Mouse (Mus musculus): ENCODE measurements around the gene Arhgef11. TPM values are rescaled to one million over a fixed set of nuclear protein-coding genes. Genes with fewer than 3 reads are reported as not detected.

Arhgef11 gene
- total and polyA plus RNA-seq, 2 experiments from 2014 or later, result 16.4 to 67.5 TPM

GRCm38 (mm10) chr3:87770280-87770679 lies 152.9 kb downstream of the Arhgef11 start:
- 2% methylated on average over 4 of the region's 4 CpGs for WGBS

DNA sequence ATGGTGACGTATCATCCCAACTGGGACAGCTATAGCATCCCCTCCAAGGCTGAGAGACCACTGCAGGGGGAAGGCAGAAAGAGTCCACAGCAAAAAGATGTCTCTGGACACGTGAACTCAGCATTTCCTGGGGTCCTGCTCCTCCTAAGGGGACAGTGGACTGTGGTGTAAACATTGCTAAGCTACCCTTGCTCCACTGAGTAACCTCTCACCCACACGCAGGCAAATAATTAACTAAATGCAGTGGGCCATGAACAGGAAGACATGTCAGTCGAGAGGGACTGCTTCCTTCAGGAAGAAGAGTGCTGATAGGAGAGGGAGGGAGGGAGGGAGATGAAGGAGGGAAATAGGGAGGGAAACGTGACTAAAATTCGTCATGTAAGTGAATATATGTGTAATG lies 153.7 kb downstream of the Arhgef11 start:
- Histone ChIP-seq H3K27me3 (ENCODE audit: insufficient read depth, low read length) (peaks cover 13% of the 10 kb centered on the region), H3K36me3 (ENCODE audit: insufficient read depth, low read length) (no peaks in the 10 kb centered on the region), H3K4me1 (ENCODE audit: insufficient read depth, low read length) (no peaks in the 10 kb centered on the region), H3K4me3 (ENCODE audit: low read depth, low read length) (no peak overlapping the region), H3K9me3 (ENCODE audit: low read length) (no peaks in the 10 kb centered on the region), H3K9ac (replicated peaks; ENCODE audit: low read length, poor library complexity, severe bottlenecking) (no peak overlapping the region), H3K27ac (ENCODE audit: low read depth, low read length) (no peak overlapping the region), H3K4me2 (ENCODE audit: low read depth, low read length, poor library complexity, severe bottlenecking) (no peak overlapping the region)
- DNase-seq (ENCODE audit: low spot score), result no peak
- ATAC-seq (ENCODE audit: low FRiP score), result no peak
- 49% methylated on average over 6 of the region's 6 CpGs for WGBS
- TF ChIP-seq CTCF (IDR thresholded peaks at IDR 0.05), result no peak

More at GRCm38 (mm10) chr3:87770280-87770679, 152.9 kb downstream of the Arhgef11 start:
- peak; percentile 95 for TF ChIP-seq CTCF (IDR thresholded peaks at IDR 0.05)
- Histone ChIP-seq H3K9ac (replicated peaks; ENCODE audit: low read length, poor library complexity, severe bottlenecking) (no peak overlapping the region), H3K4me1 (ENCODE audit: insufficient read depth, low read length) (no peaks in the 10 kb centered on the region), H3K36me3 (ENCODE audit: insufficient read depth, low read length) (no peaks in the 10 kb centered on the region), H3K27ac (ENCODE audit: low read depth, low read length) (no peak overlapping the region), H3K9me3 (ENCODE audit: low read length) (no peaks in the 10 kb centered on the region), H3K4me2 (ENCODE audit: low read depth, low read length, poor library complexity, severe bottlenecking) (no peak overlapping the region), H3K4me3 (ENCODE audit: low read depth, low read length) (no peak overlapping the region), H3K27me3 (ENCODE audit: insufficient read depth, low read length) (peaks cover 13% of the 10 kb centered on the region)
- ATAC-seq (ENCODE audit: low FRiP score) (no peak), DNase-seq (ENCODE audit: low spot score) (peak; percentile 71)

- ATAC-seq (ENCODE audit: low FRiP score) (0 out of 2 replicates have a peak, but pooled peaks have one; percentile 15), DNase-seq (ENCODE audit: low spot score) (peak; percentile 36)
- Histone ChIP-seq H3K9ac (replicated peaks; ENCODE audit: low read length, poor library complexity, severe bottlenecking) (no peak overlapping the region), H3K4me2 (ENCODE audit: low read depth, low read length, poor library complexity, severe bottlenecking) (peak overlapping the region; percentile 29; the same call in 1 of the 2 replicates), H3K9me3 (ENCODE audit: low read length) (no peaks in the 10 kb centered on the region), H3K4me3 (ENCODE audit: low read depth, low read length) (no peak overlapping the region), H3K36me3 (ENCODE audit: insufficient read depth, low read length) (no peaks in the 10 kb centered on the region), H3K4me1 (ENCODE audit: insufficient read depth, low read length) (no peaks in the 10 kb centered on the region), H3K27me3 (ENCODE audit: insufficient read depth, low read length) (no peaks in the 10 kb centered on the region), H3K27ac (ENCODE audit: low read depth, low read length) (no peak overlapping the region)
- 48% methylated on average over 23 of the region's 23 CpGs for WGBS
- TF ChIP-seq CTCF (IDR thresholded peaks at IDR 0.05), result no peak
Measured at GRCm38 (mm10) chr3:87778283-87778682, 160.9 kb downstream of the Arhgef11 start.

GRCm38 (mm10) chr3:87779086-87779485 lies 161.7 kb downstream of the Arhgef11 start:
- TF ChIP-seq CTCF (IDR thresholded peaks at IDR 0.05), result no peak
- no peak overlapping the region for H3K4me2 ChIP-seq (ENCODE audit: low read depth, low read length, poor library complexity, severe bottlenecking)
- no peak for ATAC-seq (ENCODE audit: low FRiP score)
- H3K27me3 ChIP-seq (ENCODE audit: insufficient read depth, low read length), result no peaks in the 10 kb centered on the region
- no peak overlapping the region for H3K27ac ChIP-seq (ENCODE audit: low read depth, low read length)
- 26% methylated on average over 2 of the region's 2 CpGs for whole genome bisulfite sequencing
- H3K9me3 ChIP-seq (ENCODE audit: low read length), result no peaks in the 10 kb centered on the region
- H3K4me1 ChIP-seq (ENCODE audit: insufficient read depth, low read length), result no peaks in the 10 kb centered on the region
- DNase-seq (ENCODE audit: low spot score), result no peak
- H3K4me3 ChIP-seq (ENCODE audit: low read depth, low read length), result no peak overlapping the region
- H3K9ac ChIP-seq (replicated peaks; ENCODE audit: low read length, poor library complexity, severe bottlenecking), result no peak overlapping the region
- no peaks in the 10 kb centered on the region for H3K36me3 ChIP-seq (ENCODE audit: insufficient read depth, low read length)

- TF ChIP-seq CTCF (IDR thresholded peaks at IDR 0.05), result no peak
- no peaks in the 10 kb centered on the region; the same call in 1 of the 2 replicates for H3K27me3 ChIP-seq (ENCODE audit: insufficient read depth, low read length)
- no peaks in the 10 kb centered on the region for H3K9me3 ChIP-seq (ENCODE audit: low read length)
- DNase-seq (ENCODE audit: low spot score) (no peak), ATAC-seq (ENCODE audit: low FRiP score) (no peak)
- no peak overlapping the region for H3K27ac ChIP-seq (ENCODE audit: low read depth, low read length)
- no peaks in the 10 kb centered on the region for H3K4me1 ChIP-seq (ENCODE audit: insufficient read depth, low read length)
- no peaks in the 10 kb centered on the region for H3K36me3 ChIP-seq (ENCODE audit: insufficient read depth, low read length)
- no peak overlapping the region for H3K4me3 ChIP-seq (ENCODE audit: low read depth, low read length)
- no peak overlapping the region for H3K9ac ChIP-seq (replicated peaks; ENCODE audit: low read length, poor library complexity, severe bottlenecking)
- 89% methylated on average over 22 of the region's 25 CpGs for WGBS
- H3K4me2 ChIP-seq (ENCODE audit: low read depth, low read length, poor library complexity, severe bottlenecking), result no peak overlapping the region
Measured at GRCm38 (mm10) chr3:87783282-87784023, 166.1 kb downstream of the Arhgef11 start.

DNA sequence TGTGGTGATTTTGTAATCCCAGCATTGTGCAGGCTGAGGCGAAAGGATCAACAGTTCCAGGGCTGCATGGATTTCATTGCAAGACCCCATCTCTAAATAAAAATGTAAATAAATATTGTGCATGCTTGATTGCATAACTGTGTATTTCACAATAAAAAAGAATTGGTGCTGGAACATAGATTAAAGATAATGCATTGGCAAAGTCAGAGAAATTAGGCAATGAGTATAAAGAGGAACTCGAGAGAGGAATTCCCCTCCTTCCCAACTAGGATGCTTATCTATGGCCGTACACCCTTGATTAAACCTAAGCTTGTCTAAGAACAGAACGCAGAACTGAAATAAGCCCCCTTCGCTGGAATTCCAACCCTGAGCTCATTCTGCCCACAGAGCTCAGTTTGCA lies 167.8 kb downstream of the Arhgef11 start:
- WGBS, result 82% methylated on average over 5 of the region's 5 CpGs
- no peak for ATAC-seq (ENCODE audit: low FRiP score)

More for the DNA sequence above, 167.8 kb downstream of the Arhgef11 start:
- no peak overlapping the region for H3K4me3 ChIP-seq (ENCODE audit: low read depth, low read length)
- no peaks in the 10 kb centered on the region for H3K36me3 ChIP-seq (ENCODE audit: insufficient read depth, low read length)
- no peaks in the 10 kb centered on the region; the same call in 1 of the 2 replicates for H3K27me3 ChIP-seq (ENCODE audit: insufficient read depth, low read length)
- H3K27ac ChIP-seq (ENCODE audit: low read depth, low read length), result no peak overlapping the region
- H3K9me3 ChIP-seq (ENCODE audit: low read length), result no peaks in the 10 kb centered on the region
- DNase-seq (ENCODE audit: low spot score), result no peak
- no peaks in the 10 kb centered on the region for H3K4me1 ChIP-seq (ENCODE audit: insufficient read depth, low read length)
- H3K9ac ChIP-seq (replicated peaks; ENCODE audit: low read length, poor library complexity, severe bottlenecking), result no peak overlapping the region
- no peak overlapping the region for H3K4me2 ChIP-seq (ENCODE audit: low read depth, low read length, poor library complexity, severe bottlenecking)
- TF ChIP-seq CTCF (IDR thresholded peaks at IDR 0.05), result no peak

Data from midbrain, postnatal 0 days (tissue).